Mouse (Mus musculus) neural tube, embryonic 15.5 days (tissue): ENCODE data around the gene Mvp. TPM values are rescaled to one million over a fixed set of nuclear protein-coding genes. Genes with fewer than 3 reads are reported as not detected.

Experiments used
- ATAC-seq: fragments of 200-750 bp; cut with Nextera tagmentation; 2 replicates; pipeline ENCODE4 v1.8.0; 2017; ENCODE audit warnings: mild to moderate bottlenecking, moderate TSS enrichment, moderate library complexity; ENCODE audit not compliant: low FRiP score
- H3K27ac ChIP-seq: fragments of 300-500 bp; sonication (generic); replicated peaks from 2 replicates; pipeline ENCODE4 v1.5.1; 2015; ENCODE audit warnings: mild to moderate bottlenecking, inconsistent platforms
- H3K27me3 ChIP-seq: fragments of 300-500 bp; sonication (generic); replicated peaks from 2 replicates; pipeline ENCODE4 v1.6.1; 2015; ENCODE audit warnings: inconsistent platforms
- H3K36me3 ChIP-seq: fragments of 300-500 bp; sonication (generic); 2 replicates; pipeline ENCODE4 v1.6.1; 2015; ENCODE audit warnings: inconsistent platforms
- H3K4me1 ChIP-seq: fragments of 300-500 bp; sonication (generic); 2 replicates; pipeline ENCODE4 v1.6.1; 2015; ENCODE audit warnings: inconsistent platforms
- H3K4me2 ChIP-seq: fragments of 300-500 bp; sonication (generic); 2 replicates; pipeline ENCODE4 v1.6.1; 2015; ENCODE audit warnings: inconsistent platforms, mild to moderate bottlenecking, moderate library complexity
- H3K4me3 ChIP-seq: fragments of 300-500 bp; sonication (generic); replicated peaks from 2 replicates; pipeline ENCODE4 v1.5.1; 2015; ENCODE audit warnings: mild to moderate bottlenecking, inconsistent platforms
- H3K9ac ChIP-seq: fragments of 300-500 bp; sonication (generic); replicated peaks from 2 replicates; pipeline ENCODE4 v1.6.1; 2015; ENCODE audit warnings: mild to moderate bottlenecking, inconsistent platforms
- H3K9me3 ChIP-seq: fragments of 300-500 bp; sonication (generic); replicated peaks from 2 replicates; pipeline ENCODE4 v1.6.1; 2016; ENCODE audit warnings: inconsistent platforms
- WGBS: fragments of 180-500 bp; shearing (Covaris S2); methylation state at CpG from one replicate; pipeline ENCODE4 v1.1.7; 2015; ENCODE audit warnings: mixed read lengths; 5-methylcytosine and 5-hydroxymethylcytosine counted together
- microRNA-seq: library from miRNA; unstranded; fragments of <30 nt; microRNA quantifications from one replicate; pipeline ENCODE4, GENCODE M21; 2017
- polyA plus RNA-seq: library from polyadenylated mRNA; unstranded; fragments of >200 nt; fragmentation: Nextera tagmentation; extraction: Ambion mirVana; gene quantifications from 2 replicates; pipeline ENCODE4 v1.2.1, GENCODE M21; 2015

Gene Mvp
- polyA plus RNA-seq, 1 experiment from 2014 or later, result 5.2 TPM

GRCm38 (mm10) chr7:126946530-126946929, 67.9 kb downstream of the Mvp start:
- Histone ChIP-seq H3K9ac (no peak overlapping the region), H3K4me1 (peaks cover 44% of the 10 kb centered on the region), H3K4me2 (no peak overlapping the region), H3K27me3 (no peaks in the 10 kb centered on the region), H3K27ac (no peak overlapping the region), H3K4me3 (no peak overlapping the region), H3K9me3 (no peaks in the 10 kb centered on the region), H3K36me3 (peaks cover 37% of the 10 kb centered on the region)
- WGBS, result 39% methylated on average over 3 of the region's 3 CpGs
- ATAC-seq, result no peak

GRCm38 (mm10) chr7:126941801-126942200, 72.6 kb downstream of the Mvp start:
- no peaks in the 10 kb centered on the region for H3K9me3 ChIP-seq
- H3K27ac ChIP-seq, result no peak overlapping the region
- H3K36me3 ChIP-seq, result peaks cover 52% of the 10 kb centered on the region
- H3K4me1 ChIP-seq, result peaks cover 10% of the 10 kb centered on the region
- no peak for ATAC-seq
- 48% methylated on average over 5 of the region's 5 CpGs for WGBS
- no peak overlapping the region for H3K4me2 ChIP-seq
- no peak overlapping the region for H3K9ac ChIP-seq
- no peaks in the 10 kb centered on the region for H3K27me3 ChIP-seq
- H3K4me3 ChIP-seq, result no peak overlapping the region

GRCm38 (mm10) chr7:126941171-126941570, 73.2 kb downstream of the Mvp start:
- 39% methylated on average over 6 of the region's 6 CpGs for WGBS
- peaks cover 51% of the 10 kb centered on the region for H3K36me3 ChIP-seq
- no peak overlapping the region for H3K27ac ChIP-seq
- ATAC-seq, result no peak
- no peak overlapping the region for H3K4me3 ChIP-seq
- H3K27me3 ChIP-seq, result no peaks in the 10 kb centered on the region
- no peaks in the 10 kb centered on the region for H3K9me3 ChIP-seq
- H3K4me2 ChIP-seq, result no peak overlapping the region
- H3K4me1 ChIP-seq, result 0 out of 2 replicates have a peak, but pooled peaks cover 4% of the 10 kb centered on the region
- no peak overlapping the region for H3K9ac ChIP-seq

Small RNA genes lying within 50 kb of the gene (microRNA-seq; reads per million reads assigned to microRNA genes)
- not detected for gene Gm44343

Other genes with a start within 250 kb of the Mvp start
- 1.0 and 1.5 TPM in 2 replicates for gene Gdpd3, start 248.3 kb downstream of the Mvp start, polyA plus RNA-seq
- gene Ypel3, start 237.7 kb downstream of the Mvp start, polyA plus RNA-seq, result 187 and 207 TPM in 2 replicates
- 0.34 and 0.35 TPM in 2 replicates for gene Tbx6, start 233.1 kb downstream of the Mvp start, polyA plus RNA-seq
- gene Ppp4c, start 222.1 kb downstream of the Mvp start, polyA plus RNA-seq, result 154 and 188 TPM in 2 replicates
- 48.2 and 54.4 TPM in 2 replicates for gene Fam57b, start 217.0 kb downstream of the Mvp start, polyA plus RNA-seq
- not detected in 2 replicates for gene 4930451I11Rik, start 183.0 kb downstream of the Mvp start, polyA plus RNA-seq
- gene Doc2a, start 167.2 kb downstream of the Mvp start, polyA plus RNA-seq, result 36.2 and 39.3 TPM in 2 replicates
- 20.3 and 28.6 TPM in 2 replicates for gene Hirip3, start 152.6 kb downstream of the Mvp start, polyA plus RNA-seq
- gene Ino80e, start 152.2 kb downstream of the Mvp start, polyA plus RNA-seq, result 89.4 and 90.5 TPM in 2 replicates
- gene Taok2, start 129.9 kb downstream of the Mvp start, polyA plus RNA-seq, result 52.4 and 55.2 TPM in 2 replicates
- 30.9 and 31.1 TPM in 2 replicates for gene Tmem219, start 91.7 kb downstream of the Mvp start, polyA plus RNA-seq
- 102 and 121 TPM in 2 replicates for gene Kctd13, start 85.7 kb downstream of the Mvp start, polyA plus RNA-seq
- gene Asphd1, start 65.0 kb downstream of the Mvp start, polyA plus RNA-seq, result 8.9 and 11.7 TPM in 2 replicates
- gene Sez6l2, start 64.1 kb downstream of the Mvp start, polyA plus RNA-seq, result 51.6 and 56.9 TPM in 2 replicates
- gene Cdipt, start 38.7 kb downstream of the Mvp start, polyA plus RNA-seq, result 139 and 145 TPM in 2 replicates
- 0.82 and 1.0 TPM in 2 replicates for gene Cdiptos, start 38.5 kb downstream of the Mvp start, polyA plus RNA-seq
- gene Pagr1b, start 1.9 kb upstream of the Mvp start, polyA plus RNA-seq, result 0.79 and 1.2 TPM in 2 replicates
- gene Pagr1a, start 2.7 kb upstream of the Mvp start, polyA plus RNA-seq, result 52.5 and 80.1 TPM in 2 replicates
- 18.8 and 54.5 TPM in 2 replicates for gene Gm42742, start 6.5 kb upstream of the Mvp start, polyA plus RNA-seq
- gene Prrt2, start 6.6 kb upstream of the Mvp start, polyA plus RNA-seq, result 69.9 and 72.5 TPM in 2 replicates
- gene Maz, start 12.4 kb upstream of the Mvp start, polyA plus RNA-seq, result 78.1 and 82.6 TPM in 2 replicates
- gene Kif22, start 27.9 kb upstream of the Mvp start, polyA plus RNA-seq, result 20.0 and 40.9 TPM in 2 replicates
- not detected in 2 replicates for gene Zg16, start 72.7 kb upstream of the Mvp start, polyA plus RNA-seq
- 2.4 and 8.6 TPM in 2 replicates for gene AI467606, start 76.7 kb upstream of the Mvp start, polyA plus RNA-seq
- gene Qprt, start 107.6 kb upstream of the Mvp start, polyA plus RNA-seq, result 0.75 and 1.1 TPM in 2 replicates
- 0.08 and 2.8 TPM in 2 replicates for gene Spn, start 123.2 kb upstream of the Mvp start, polyA plus RNA-seq
- 64.2 and 65.8 TPM in 2 replicates for gene Cd2bp2, start 181.4 kb upstream of the Mvp start, polyA plus RNA-seq
- gene Tbc1d10b, start 193.8 kb upstream of the Mvp start, polyA plus RNA-seq, result 30.0 and 35.6 TPM in 2 replicates
- gene Mylpf, start 194.3 kb upstream of the Mvp start, polyA plus RNA-seq, result 42.1 and 72.2 TPM in 2 replicates
- 47.5 and 48.8 TPM in 2 replicates for gene Zfp553, start 218.4 kb upstream of the Mvp start, polyA plus RNA-seq
- gene Sept1, start 218.5 kb upstream of the Mvp start, polyA plus RNA-seq, result 15.8 and 40.6 TPM in 2 replicates
- 72.3 and 83.5 TPM in 2 replicates for gene Zfp771, start 229.7 kb upstream of the Mvp start, polyA plus RNA-seq
- 128 and 136 TPM in 2 replicates for gene Dctpp1, start 246.1 kb upstream of the Mvp start, polyA plus RNA-seq